Mouse (Mus musculus): ENCODE measurements at regions not wholly inside any gene's neighbourhood (a gene's known extent, or its start where the extent isn't known, plus 50 kb on each side); places are given as distances from the start of the nearest gene placed in this dataset.
"Not testable (repeated sequence)": the region's sequence is repeated elsewhere in the genome, so short reads cannot be mapped to it uniquely, and the experiment has no call there.

- not testable (repeated sequence) for ATAC-seq (ENCODE audit: low read depth); H3K4me3 ChIP-seq (ENCODE audit: low read depth, low read length); H3K36me3 ChIP-seq (ENCODE audit: control insufficient read depth, insufficient read depth, low read length); H3K9me3 ChIP-seq (ENCODE audit: control insufficient read depth, low read length); H3K27me3 ChIP-seq (ENCODE audit: control insufficient read depth, insufficient read depth, low read length); H3K4me2 ChIP-seq (ENCODE audit: low read depth, low read length); H3K9ac ChIP-seq (replicated peaks; ENCODE audit: low read depth, low read length); H3K27ac ChIP-seq (ENCODE audit: low read depth, low read length); H3K4me1 ChIP-seq (ENCODE audit: control insufficient read depth, insufficient read depth, low read length)
- 44% methylated on average over 2 of the region's 2 CpGs for WGBS
These were observed 90.2 kb upstream of the Tns3 start for GRCm38 (mm10) chr11:8754508-8754907.

- H3K4me1 ChIP-seq (ENCODE audit: control insufficient read depth, insufficient read depth, low read length); H3K27ac ChIP-seq (ENCODE audit: low read depth, low read length); H3K4me3 ChIP-seq (ENCODE audit: low read depth, low read length); ATAC-seq (ENCODE audit: low read depth); H3K36me3 ChIP-seq (ENCODE audit: control insufficient read depth, insufficient read depth, low read length); H3K4me2 ChIP-seq (ENCODE audit: low read depth, low read length); H3K27me3 ChIP-seq (ENCODE audit: control insufficient read depth, insufficient read depth, low read length); H3K9ac ChIP-seq (replicated peaks; ENCODE audit: low read depth, low read length); H3K9me3 ChIP-seq (ENCODE audit: control insufficient read depth, low read length): not testable (repeated sequence)
- 87% methylated on average over 3 of the region's 3 CpGs for WGBS
These were observed 71.4 kb upstream of the Tns3 start for GRCm38 (mm10) chr11:8735784-8736183.

- no peaks in the 10 kb centered on the region for H3K36me3 ChIP-seq (ENCODE audit: control insufficient read depth, insufficient read depth, low read length)
- H3K4me2 ChIP-seq (ENCODE audit: low read depth, low read length), result no peak overlapping the region
- no peaks in the 10 kb centered on the region for H3K27me3 ChIP-seq (ENCODE audit: control insufficient read depth, insufficient read depth, low read length)
- 94% methylated on average over 5 of the region's 5 CpGs for WGBS
- ATAC-seq (ENCODE audit: low read depth), result no peak
- no peaks in the 10 kb centered on the region for H3K4me1 ChIP-seq (ENCODE audit: control insufficient read depth, insufficient read depth, low read length)
- no peaks in the 10 kb centered on the region for H3K9me3 ChIP-seq (ENCODE audit: control insufficient read depth, low read length)
- no peak overlapping the region for H3K4me3 ChIP-seq (ENCODE audit: low read depth, low read length)
- no peak overlapping the region for H3K27ac ChIP-seq (ENCODE audit: low read depth, low read length)
- H3K9ac ChIP-seq (replicated peaks; ENCODE audit: low read depth, low read length), result no peak overlapping the region
These were observed 62.7 kb upstream of the Tns3 start for GRCm38 (mm10) chr11:8727007-8727406.

- Histone ChIP-seq H3K4me1 (ENCODE audit: control insufficient read depth, insufficient read depth, low read length) (no peaks in the 10 kb centered on the region), H3K36me3 (ENCODE audit: control insufficient read depth, insufficient read depth, low read length) (no peaks in the 10 kb centered on the region), H3K9me3 (ENCODE audit: control insufficient read depth, low read length) (no peaks in the 10 kb centered on the region), H3K9ac (replicated peaks; ENCODE audit: low read depth, low read length) (no peak overlapping the region), H3K4me3 (ENCODE audit: low read depth, low read length) (no peak overlapping the region), H3K4me2 (ENCODE audit: low read depth, low read length) (no peak overlapping the region), H3K27ac (ENCODE audit: low read depth, low read length) (no peak overlapping the region), H3K27me3 (ENCODE audit: control insufficient read depth, insufficient read depth, low read length) (no peaks in the 10 kb centered on the region)
- WGBS, result 83% methylated on average over 4 of the region's 4 CpGs
- ATAC-seq (ENCODE audit: low read depth), result no peak
These were observed 61.2 kb upstream of the Tns3 start for GRCm38 (mm10) chr11:8725505-8725904.

- no peak overlapping the region for H3K4me3 ChIP-seq (ENCODE audit: low read depth, low read length)
- H3K4me2 ChIP-seq (ENCODE audit: low read depth, low read length), result no peak overlapping the region
- 8% methylated on average over 5 of the region's 5 CpGs for WGBS
- no peaks in the 10 kb centered on the region for H3K9me3 ChIP-seq (ENCODE audit: control insufficient read depth, low read length)
- H3K9ac ChIP-seq (replicated peaks; ENCODE audit: low read depth, low read length), result no peak overlapping the region
- no peak overlapping the region for H3K27ac ChIP-seq (ENCODE audit: low read depth, low read length)
- no peak for ATAC-seq (ENCODE audit: low read depth)
- H3K4me1 ChIP-seq (ENCODE audit: control insufficient read depth, insufficient read depth, low read length), result no peaks in the 10 kb centered on the region
- H3K36me3 ChIP-seq (ENCODE audit: control insufficient read depth, insufficient read depth, low read length), result no peaks in the 10 kb centered on the region
- H3K27me3 ChIP-seq (ENCODE audit: control insufficient read depth, insufficient read depth, low read length), result no peaks in the 10 kb centered on the region
These were observed 58.8 kb upstream of the Tns3 start for GRCm38 (mm10) chr11:8723102-8723640.

GRCm38 (mm10) chr11:8719211-8719966, 55.1 kb upstream of the Tns3 start:
- no peak for ATAC-seq (ENCODE audit: low read depth)
- H3K4me2 ChIP-seq (ENCODE audit: low read depth, low read length), result no peak overlapping the region
- WGBS, result 91% methylated on average over 11 of the region's 11 CpGs

GRCm38 (mm10) chr11:8717774-8718173, 53.4 kb upstream of the Tns3 start:
- Histone ChIP-seq H3K9me3 (ENCODE audit: control insufficient read depth, low read length) (no peaks in the 10 kb centered on the region), H3K27ac (ENCODE audit: low read depth, low read length) (no peak overlapping the region), H3K4me2 (ENCODE audit: low read depth, low read length) (no peak overlapping the region), H3K4me1 (ENCODE audit: control insufficient read depth, insufficient read depth, low read length) (0 out of 2 replicates have a peak, but pooled peaks cover 3% of the 10 kb centered on the region), H3K9ac (replicated peaks; ENCODE audit: low read depth, low read length) (no peak overlapping the region), H3K4me3 (ENCODE audit: low read depth, low read length) (no peak overlapping the region), H3K27me3 (ENCODE audit: control insufficient read depth, insufficient read depth, low read length) (no peaks in the 10 kb centered on the region), H3K36me3 (ENCODE audit: control insufficient read depth, insufficient read depth, low read length) (no peaks in the 10 kb centered on the region)
- ATAC-seq (ENCODE audit: low read depth), result no peak
- WGBS, result 98% methylated on average over 3 of the region's 3 CpGs

More at GRCm38 (mm10) chr11:8719211-8719966, 55.1 kb upstream of the Tns3 start:
- Histone ChIP-seq H3K36me3 (ENCODE audit: control insufficient read depth, insufficient read depth, low read length) (no peaks in the 10 kb centered on the region), H3K27me3 (ENCODE audit: control insufficient read depth, insufficient read depth, low read length) (no peaks in the 10 kb centered on the region), H3K4me3 (ENCODE audit: low read depth, low read length) (no peak overlapping the region), H3K9ac (replicated peaks; ENCODE audit: low read depth, low read length) (no peak overlapping the region), H3K4me1 (ENCODE audit: control insufficient read depth, insufficient read depth, low read length) (0 out of 2 replicates have a peak, but pooled peaks cover 3% of the 10 kb centered on the region), H3K27ac (ENCODE audit: low read depth, low read length) (no peak overlapping the region), H3K9me3 (ENCODE audit: control insufficient read depth, low read length) (no peaks in the 10 kb centered on the region)

- no peak overlapping the region for H3K9ac ChIP-seq (replicated peaks; ENCODE audit: low read depth, low read length)
- H3K4me1 ChIP-seq (ENCODE audit: control insufficient read depth, insufficient read depth, low read length), result 0 out of 2 replicates have a peak, but pooled peaks cover 3% of the 10 kb centered on the region
- H3K27me3 ChIP-seq (ENCODE audit: control insufficient read depth, insufficient read depth, low read length), result no peaks in the 10 kb centered on the region
- H3K4me3 ChIP-seq (ENCODE audit: low read depth, low read length), result no peak overlapping the region
- no peak for ATAC-seq (ENCODE audit: low read depth)
- WGBS, result 90% methylated on average over 5 of the region's 5 CpGs
- no peaks in the 10 kb centered on the region for H3K36me3 ChIP-seq (ENCODE audit: control insufficient read depth, insufficient read depth, low read length)
- no peak overlapping the region for H3K27ac ChIP-seq (ENCODE audit: low read depth, low read length)
- no peaks in the 10 kb centered on the region for H3K9me3 ChIP-seq (ENCODE audit: control insufficient read depth, low read length)
- H3K4me2 ChIP-seq (ENCODE audit: low read depth, low read length), result no peak overlapping the region
These were observed 52.5 kb upstream of the Tns3 start for GRCm38 (mm10) chr11:8716858-8717257.

- WGBS, result 60% methylated on average over 2 of the region's 2 CpGs
- no peak overlapping the region for H3K27ac ChIP-seq (ENCODE audit: low read depth, low read length)
- H3K4me1 ChIP-seq (ENCODE audit: control insufficient read depth, insufficient read depth, low read length), result 0 out of 2 replicates have a peak, but pooled peaks cover 3% of the 10 kb centered on the region
- no peaks in the 10 kb centered on the region for H3K27me3 ChIP-seq (ENCODE audit: control insufficient read depth, insufficient read depth, low read length)
- no peak overlapping the region for H3K9ac ChIP-seq (replicated peaks; ENCODE audit: low read depth, low read length)
- H3K4me3 ChIP-seq (ENCODE audit: low read depth, low read length), result no peak overlapping the region
- H3K4me2 ChIP-seq (ENCODE audit: low read depth, low read length), result no peak overlapping the region
- H3K9me3 ChIP-seq (ENCODE audit: control insufficient read depth, low read length), result no peaks in the 10 kb centered on the region
- peak; percentile 77; the same call in 1 of the 2 replicates for ATAC-seq (ENCODE audit: low read depth)
- H3K36me3 ChIP-seq (ENCODE audit: control insufficient read depth, insufficient read depth, low read length), result no peaks in the 10 kb centered on the region
These were observed 51.4 kb upstream of the Tns3 start for GRCm38 (mm10) chr11:8715775-8716174.

Data from neural tube, embryonic 14.5 days (tissue).